Mouse (Mus musculus): ENCODE data around the gene Prss50. TPM values are rescaled to one million over a fixed set of nuclear protein-coding genes. Genes with fewer than 3 reads are reported as not detected.

Gene Prss50
- polyA plus RNA-seq, 1 experiment from 2014 or later = 0.94 TPM

DNA sequence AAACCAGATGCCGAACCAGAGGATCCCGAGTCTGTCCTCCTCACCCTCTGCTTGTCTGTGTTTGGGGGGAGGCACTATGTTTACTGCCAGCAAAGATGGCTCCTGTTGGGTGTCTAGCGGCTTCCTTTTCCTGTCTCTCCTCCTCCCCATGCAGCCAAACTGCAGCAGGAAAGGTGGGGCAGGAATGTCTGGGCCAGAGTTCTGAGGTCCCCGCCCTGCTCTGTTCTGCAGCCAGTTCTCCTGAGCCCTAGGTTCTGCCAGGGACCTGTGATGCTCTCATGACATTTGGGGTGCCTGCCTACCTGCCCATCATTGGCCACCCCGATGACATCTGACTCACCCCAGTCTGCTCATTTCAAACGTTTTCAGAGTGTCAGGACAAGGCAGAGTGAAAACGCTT is 24.2 kb downstream of the Prss50 start:
- Histone ChIP-seq H3K4me3 (ENCODE audit: low read length) (no peak overlapping the region), H3K4me1 (ENCODE audit: insufficient read depth, low read length) (peaks cover 7% of the 10 kb centered on the region; the same call in 1 of the 2 replicates), H3K4me2 (replicated peaks; ENCODE audit: low read depth, low read length) (no peak overlapping the region), H3K9ac (replicated peaks; ENCODE audit: low read length) (no peak overlapping the region), H3K27ac (ENCODE audit: low read length) (no peak overlapping the region), H3K27me3 (ENCODE audit: insufficient read depth, low read length) (peaks cover 3% of the 10 kb centered on the region; the same call in 1 of the 2 replicates), H3K36me3 (ENCODE audit: insufficient read depth, low read length) (no peaks in the 10 kb centered on the region), H3K9me3 (ENCODE audit: low read length) (no peaks in the 10 kb centered on the region)
- 78% methylated on average over 7 of the region's 7 CpGs for WGBS
- no peak for ATAC-seq (ENCODE audit: low FRiP score, low TSS enrichment)

DNA sequence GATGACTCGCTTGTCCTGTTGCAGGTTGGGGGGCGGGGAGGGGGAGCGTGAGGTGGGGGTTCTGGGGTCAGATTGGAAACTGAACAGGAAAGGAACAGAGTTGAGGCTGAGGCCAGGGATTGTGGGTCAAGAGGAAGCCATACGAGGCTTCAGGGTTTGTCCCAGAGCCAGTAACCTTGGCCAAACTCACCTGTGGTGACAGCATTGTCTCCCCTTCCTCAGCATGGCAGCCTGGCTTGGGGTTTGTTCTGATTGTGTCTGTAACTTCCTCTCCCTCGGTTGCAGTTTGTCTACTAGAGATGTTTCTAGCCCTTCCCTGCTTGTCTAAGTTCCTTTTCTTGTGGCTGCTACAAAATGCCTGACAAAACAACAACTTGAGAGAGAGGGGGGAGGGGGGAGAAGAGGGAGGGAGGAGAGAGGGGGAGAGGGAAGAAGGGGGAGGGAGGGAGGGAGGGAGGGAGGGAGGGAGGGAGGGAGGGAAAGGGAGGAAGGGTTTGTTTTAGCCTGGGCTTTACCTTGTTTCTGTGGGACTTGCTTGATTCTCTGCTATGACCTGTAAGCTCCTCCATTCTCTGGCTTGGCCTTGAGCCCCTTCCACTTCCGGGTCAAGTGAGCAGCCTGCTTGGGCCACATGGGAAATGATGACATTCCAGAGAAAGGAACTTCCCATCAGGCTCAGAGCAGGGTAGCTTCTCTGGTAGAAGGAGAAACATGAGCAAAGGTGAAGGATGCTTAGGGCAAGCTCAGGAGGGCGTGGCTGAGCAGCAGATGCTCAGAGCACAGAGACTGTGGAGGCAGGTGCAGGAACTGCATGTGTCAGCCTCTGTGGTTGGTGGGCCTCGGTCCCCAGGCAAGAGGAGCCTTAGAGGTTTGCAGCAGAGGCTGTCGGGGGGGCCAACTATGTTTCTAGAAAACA is 29.9 kb downstream of the Prss50 start:
- no peaks in the 10 kb centered on the region for H3K27me3 ChIP-seq (ENCODE audit: insufficient read depth, low read length)
- WGBS = 63% methylated on average over 9 of the region's 9 CpGs
- no peak overlapping the region for H3K4me2 ChIP-seq (replicated peaks; ENCODE audit: low read depth, low read length)
- H3K4me3 ChIP-seq (ENCODE audit: low read length) = no peak overlapping the region
- no peaks in the 10 kb centered on the region for H3K9me3 ChIP-seq (ENCODE audit: low read length)
- ATAC-seq (ENCODE audit: low FRiP score, low TSS enrichment) = no peak
- H3K27ac ChIP-seq (ENCODE audit: low read length) = no peak overlapping the region
- H3K9ac ChIP-seq (replicated peaks; ENCODE audit: low read length) = no peak overlapping the region
- peaks cover 11% of the 10 kb centered on the region for H3K4me1 ChIP-seq (ENCODE audit: insufficient read depth, low read length)
- no peaks in the 10 kb centered on the region for H3K36me3 ChIP-seq (ENCODE audit: insufficient read depth, low read length)

- Histone ChIP-seq H3K27ac (ENCODE audit: low read length) (no peak overlapping the region), H3K27me3 (ENCODE audit: insufficient read depth, low read length) (no peaks in the 10 kb centered on the region), H3K4me3 (ENCODE audit: low read length) (no peak overlapping the region), H3K36me3 (ENCODE audit: insufficient read depth, low read length) (no peaks in the 10 kb centered on the region), H3K9ac (replicated peaks; ENCODE audit: low read length) (no peak overlapping the region), H3K4me1 (ENCODE audit: insufficient read depth, low read length) (peaks cover 11% of the 10 kb centered on the region), H3K4me2 (replicated peaks; ENCODE audit: low read depth, low read length) (no peak overlapping the region), H3K9me3 (ENCODE audit: low read length) (no peaks in the 10 kb centered on the region)
- no peak for ATAC-seq (ENCODE audit: low FRiP score, low TSS enrichment)
- 94% methylated on average over 14 of the region's 14 CpGs for WGBS
Observed at GRCm38 (mm10) chr9:110888935-110889334, 31.2 kb downstream of the Prss50 start.

- no peaks in the 10 kb centered on the region for H3K9me3 ChIP-seq (ENCODE audit: low read length)
- H3K4me1 ChIP-seq (ENCODE audit: insufficient read depth, low read length) = peaks cover 11% of the 10 kb centered on the region
- H3K9ac ChIP-seq (replicated peaks; ENCODE audit: low read length) = no peak overlapping the region
- peak; percentile 47; the same call in 1 of the 2 replicates for ATAC-seq (ENCODE audit: low FRiP score, low TSS enrichment)
- H3K4me3 ChIP-seq (ENCODE audit: low read length) = no peak overlapping the region
- H3K36me3 ChIP-seq (ENCODE audit: insufficient read depth, low read length) = no peaks in the 10 kb centered on the region
- H3K4me2 ChIP-seq (replicated peaks; ENCODE audit: low read depth, low read length) = peak overlapping the region; percentile 27; the same call in 1 of the 2 replicates
- no peaks in the 10 kb centered on the region for H3K27me3 ChIP-seq (ENCODE audit: insufficient read depth, low read length)
- no peak overlapping the region for H3K27ac ChIP-seq (ENCODE audit: low read length)
- 17% methylated on average over 19 of the region's 21 CpGs for WGBS
Observed at GRCm38 (mm10) chr9:110890026-110890783, 32.4 kb downstream of the Prss50 start.

DNA sequence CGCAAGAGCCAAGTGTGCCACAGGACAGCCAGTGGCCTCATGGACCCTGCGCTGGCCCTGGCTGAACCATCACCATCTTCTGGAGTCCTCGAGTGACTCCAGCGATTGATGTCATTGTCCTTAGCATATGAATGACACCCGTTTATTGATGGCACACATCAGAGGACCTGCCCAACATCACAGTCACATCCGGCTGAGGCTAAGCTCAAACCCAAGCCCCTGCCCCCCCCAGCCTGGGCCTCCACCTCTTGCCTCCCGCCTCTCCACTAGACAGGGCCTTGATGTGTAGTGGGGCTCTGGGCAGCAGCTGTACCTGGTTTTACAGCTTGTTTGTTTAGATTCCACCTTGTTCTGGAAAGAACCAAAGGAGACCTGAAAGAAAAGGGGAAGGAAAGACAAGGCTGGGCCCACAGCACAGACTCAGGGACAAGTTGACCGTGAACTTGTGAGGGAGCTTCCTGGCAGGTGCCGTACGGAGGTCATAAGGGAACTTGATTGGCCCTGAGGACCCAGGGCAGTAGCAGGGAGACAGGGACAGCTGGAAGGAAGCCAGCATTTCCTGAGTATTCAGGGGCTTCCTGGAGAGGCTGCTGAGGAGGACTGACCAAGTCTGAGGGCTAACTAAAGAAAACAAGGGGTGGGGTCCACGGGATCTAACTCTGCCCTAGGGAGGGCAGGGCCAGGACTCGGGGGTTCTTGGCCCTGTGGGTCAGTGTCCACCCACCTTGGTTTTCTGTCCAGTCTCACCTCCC is 33.5 kb downstream of the Prss50 start:
- Histone ChIP-seq H3K27ac (ENCODE audit: low read length) (peak overlapping the region; percentile 31; the same call in 1 of the 2 replicates), H3K4me2 (replicated peaks; ENCODE audit: low read depth, low read length) (no peak overlapping the region), H3K4me3 (ENCODE audit: low read length) (no peak overlapping the region), H3K4me1 (ENCODE audit: insufficient read depth, low read length) (peaks cover 20% of the 10 kb centered on the region), H3K9me3 (ENCODE audit: low read length) (no peaks in the 10 kb centered on the region), H3K9ac (replicated peaks; ENCODE audit: low read length) (no peak overlapping the region), H3K36me3 (ENCODE audit: insufficient read depth, low read length) (no peaks in the 10 kb centered on the region), H3K27me3 (ENCODE audit: insufficient read depth, low read length) (no peaks in the 10 kb centered on the region)
- WGBS = 64% methylated on average over 12 of the region's 12 CpGs
- ATAC-seq (ENCODE audit: low FRiP score, low TSS enrichment) = no peak

DNA sequence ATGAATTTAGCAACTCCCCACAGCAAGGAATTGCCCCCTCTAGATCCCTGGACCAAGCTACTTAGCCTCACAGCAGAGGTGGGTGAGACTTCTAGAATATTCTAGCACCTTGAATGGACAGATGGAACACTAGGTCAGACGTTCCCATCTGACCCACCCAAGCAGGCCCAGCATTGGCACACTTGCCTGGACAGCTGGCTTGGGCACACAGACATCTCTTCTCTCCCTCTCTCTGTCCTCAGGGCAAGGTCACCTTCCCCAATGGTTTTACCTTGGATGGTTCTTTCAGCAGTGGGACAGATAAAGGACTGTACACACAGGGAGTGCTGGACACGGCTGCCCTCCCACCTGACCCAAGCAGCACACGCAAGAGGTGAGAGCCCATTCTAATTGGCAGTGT is 34.8 kb downstream of the Prss50 start:
- H3K27me3 ChIP-seq (ENCODE audit: insufficient read depth, low read length) = no peaks in the 10 kb centered on the region
- H3K27ac ChIP-seq (ENCODE audit: low read length) = no peak overlapping the region
- H3K9me3 ChIP-seq (ENCODE audit: low read length) = no peaks in the 10 kb centered on the region
- H3K4me3 ChIP-seq (ENCODE audit: low read length) = no peak overlapping the region
- H3K9ac ChIP-seq (replicated peaks; ENCODE audit: low read length) = no peak overlapping the region
- H3K36me3 ChIP-seq (ENCODE audit: insufficient read depth, low read length) = no peaks in the 10 kb centered on the region
- H3K4me2 ChIP-seq (replicated peaks; ENCODE audit: low read depth, low read length) = no peak overlapping the region
- 86% methylated on average over 3 of the region's 3 CpGs for WGBS
- ATAC-seq (ENCODE audit: low FRiP score, low TSS enrichment) = no peak
- peaks cover 22% of the 10 kb centered on the region for H3K4me1 ChIP-seq (ENCODE audit: insufficient read depth, low read length)

DNA sequence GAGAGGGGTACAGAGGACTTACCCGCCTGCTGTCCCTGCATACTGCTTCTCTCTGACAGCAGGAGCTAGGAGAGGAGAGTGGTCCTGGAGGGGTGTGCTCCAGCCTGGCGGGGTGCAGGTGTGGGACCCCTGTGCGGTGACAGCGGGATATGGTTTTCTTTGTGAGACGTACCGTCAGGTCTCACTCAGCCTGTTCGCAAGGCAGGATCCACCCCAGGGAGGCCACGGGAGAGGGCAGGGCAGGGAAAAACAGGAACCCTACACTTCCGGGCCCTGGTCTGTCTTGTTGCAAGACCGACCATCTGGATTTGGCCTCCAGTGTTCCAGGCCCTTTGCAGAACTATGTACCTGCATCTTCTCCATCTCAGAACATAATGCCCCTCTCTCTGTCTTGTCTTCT is 35.7 kb downstream of the Prss50 start:
- 71% methylated on average over 10 of the region's 10 CpGs for WGBS
- Histone ChIP-seq H3K4me3 (ENCODE audit: low read length) (no peak overlapping the region), H3K27me3 (ENCODE audit: insufficient read depth, low read length) (no peaks in the 10 kb centered on the region), H3K4me2 (replicated peaks; ENCODE audit: low read depth, low read length) (no peak overlapping the region), H3K27ac (ENCODE audit: low read length) (no peak overlapping the region), H3K9me3 (ENCODE audit: low read length) (no peaks in the 10 kb centered on the region), H3K36me3 (ENCODE audit: insufficient read depth, low read length) (no peaks in the 10 kb centered on the region), H3K4me1 (ENCODE audit: insufficient read depth, low read length) (peaks cover 22% of the 10 kb centered on the region), H3K9ac (replicated peaks; ENCODE audit: low read length) (no peak overlapping the region)
- ATAC-seq (ENCODE audit: low FRiP score, low TSS enrichment) = no peak

- peaks cover 14% of the 10 kb centered on the region for H3K4me1 ChIP-seq (ENCODE audit: insufficient read depth, low read length)
- WGBS = 44% methylated on average over 5 of the region's 5 CpGs
- peak; percentile 41 for ATAC-seq (ENCODE audit: low FRiP score, low TSS enrichment)
Observed at GRCm38 (mm10) chr9:110895507-110895906, 37.7 kb downstream of the Prss50 start.

DNA sequence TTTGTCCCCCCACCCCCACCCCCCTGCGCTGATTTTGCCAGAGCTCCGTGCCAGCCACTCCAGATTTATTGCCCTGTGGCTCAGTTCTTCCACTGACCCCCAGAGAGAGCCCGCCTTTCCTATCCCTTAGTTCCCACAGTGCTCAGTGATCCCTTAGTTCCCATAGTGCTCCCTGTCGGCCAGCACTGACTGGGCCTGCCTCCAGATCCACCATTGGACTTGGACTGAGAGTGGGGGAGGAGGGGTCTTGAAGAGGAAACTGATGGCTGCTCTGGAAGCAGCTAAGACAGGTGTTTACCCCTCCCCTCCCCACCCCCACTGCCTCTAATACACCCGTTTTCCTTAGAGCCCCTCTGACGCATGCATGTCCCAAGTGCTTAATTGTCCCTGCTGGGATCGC is 38.2 kb downstream of the Prss50 start:
- Histone ChIP-seq H3K9me3 (ENCODE audit: low read length) (no peaks in the 10 kb centered on the region), H3K27me3 (ENCODE audit: insufficient read depth, low read length) (no peaks in the 10 kb centered on the region), H3K9ac (replicated peaks; ENCODE audit: low read length) (no peak overlapping the region), H3K4me3 (ENCODE audit: low read length) (peak overlapping the region; percentile 4; the same call in 1 of the 2 replicates), H3K36me3 (ENCODE audit: insufficient read depth, low read length) (no peaks in the 10 kb centered on the region), H3K27ac (ENCODE audit: low read length) (no peak overlapping the region), H3K4me1 (ENCODE audit: insufficient read depth, low read length) (peaks cover 11% of the 10 kb centered on the region; the same call in 1 of the 2 replicates), H3K4me2 (replicated peaks; ENCODE audit: low read depth, low read length) (peak overlapping the region; percentile 44)
- peak; percentile 52 for ATAC-seq (ENCODE audit: low FRiP score, low TSS enrichment)
- WGBS = 13% methylated on average over 7 of the region's 7 CpGs

More at GRCm38 (mm10) chr9:110895507-110895906, 37.7 kb downstream of the Prss50 start:
- Histone ChIP-seq H3K27me3 (ENCODE audit: insufficient read depth, low read length) (no peaks in the 10 kb centered on the region), H3K36me3 (ENCODE audit: insufficient read depth, low read length) (no peaks in the 10 kb centered on the region), H3K9ac (replicated peaks; ENCODE audit: low read length) (no peak overlapping the region), H3K27ac (ENCODE audit: low read length) (no peak overlapping the region), H3K9me3 (ENCODE audit: low read length) (no peaks in the 10 kb centered on the region), H3K4me3 (ENCODE audit: low read length) (no peak overlapping the region), H3K4me2 (replicated peaks; ENCODE audit: low read depth, low read length) (no peak overlapping the region)

All from kidney, embryonic 16.5 days (tissue).